Mouse (Mus musculus): ENCODE results near the gene Btbd9.

DNA sequence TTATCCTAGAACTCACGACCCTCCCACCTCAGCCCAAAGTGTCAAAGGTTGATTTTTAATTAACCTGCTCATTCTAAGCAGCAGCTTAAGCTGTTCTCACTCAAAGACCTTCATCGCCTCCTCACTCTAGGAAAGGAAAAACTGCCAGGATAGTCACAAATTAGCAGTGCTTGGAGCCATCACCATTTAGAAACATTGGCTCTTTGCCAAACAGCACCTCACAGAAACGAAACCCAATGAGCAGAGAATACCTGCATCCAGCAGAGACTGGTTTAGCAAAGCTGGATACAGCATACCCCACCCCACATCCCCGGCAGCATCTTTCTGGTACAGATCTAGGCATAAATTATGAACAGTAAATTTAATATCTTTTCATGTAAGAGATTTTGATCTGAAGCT is 45.7 kb downstream of the Btbd9 start:
- TF ChIP-seq SRF (IDR thresholded peaks at IDR 0.05; ENCODE audit: control insufficient read depth, insufficient read length, low read depth) (no peak), POLR2A (IDR thresholded peaks at IDR 0.05; ENCODE audit: insufficient read length, low read depth) (no peak), E2F4 (IDR thresholded peaks at IDR 0.05; ENCODE audit: insufficient read depth) (no peak), TCF12 (IDR thresholded peaks at IDR 0.05; ENCODE audit: insufficient read depth, poor library complexity, severe bottlenecking) (no peak), CEBPB (IDR thresholded peaks at IDR 0.05; ENCODE audit: insufficient read depth, poor library complexity, severe bottlenecking) (no peak), TCF3 (IDR thresholded peaks at IDR 0.05; ENCODE audit: insufficient read length, low read depth) (no peak), MYOD1 (IDR thresholded peaks at IDR 0.05; ENCODE audit: control insufficient read depth in 1 of 3, insufficient read length in 2 of 3, low read depth in 2 of 3) (no peak), MAX (IDR thresholded peaks at IDR 0.05; ENCODE audit: low read depth) (no peak), USF1 (IDR thresholded peaks at IDR 0.05; ENCODE audit: low read depth) (no peak), MYOG (IDR thresholded peaks at IDR 0.05; ENCODE audit: control insufficient read depth in 1 of 3, insufficient read depth in 1 of 3, insufficient read length in 2 of 3, low read depth in 2 of 3) (no peak), POLR2AphosphoS2 (IDR thresholded peaks at IDR 0.05; ENCODE audit: insufficient read length, low read depth) (no peak)
